Mouse (Mus musculus) thymus, adult 18-20 months (tissue): ENCODE measurements around the gene Spryd3.

Experiments used
- DNase-seq, 2 experiments: peaks; one replicate each; pipeline ENCODE4 v3.0.0; 2022; ENCODE audit warnings: mixed read lengths in 2 of 2

The Spryd3 gene

GRCm38 (mm10) chr15:102146882-102147281 is 10.8 kb upstream of the Spryd3 start:
- DNase-seq, result no peak

GRCm38 (mm10) chr15:102146089-102146488 is 10.1 kb upstream of the Spryd3 start:
- DNase-seq, result no peak

- no peak for DNase-seq
Measured at GRCm38 (mm10) chr15:102145330-102145729, 9.3 kb upstream of the Spryd3 start.

- DNase-seq, result no peak
Measured at GRCm38 (mm10) chr15:102144726-102145125, 8.7 kb upstream of the Spryd3 start.

GRCm38 (mm10) chr15:102144274-102144711 is 8.3 kb upstream of the Spryd3 start, which contains the start of gene Igfbp6:
Igfbp6 (plus strand) TSS chr15:102144362.
- DNase-seq, result no peak

- no peak for DNase-seq
Measured at GRCm38 (mm10) chr15:102142914-102143912, 7.2 kb upstream of the Spryd3 start.

- DNase-seq, result no peak
Measured at GRCm38 (mm10) chr15:102141120-102141519, 5.1 kb upstream of the Spryd3 start.

- no peak for DNase-seq
Measured at GRCm38 (mm10) chr15:102135522-102136128, 409 bp downstream of the Spryd3 start.

- no peak for DNase-seq
Measured at GRCm38 (mm10) chr15:102134709-102135108, 1.3 kb downstream of the Spryd3 start.

GRCm38 (mm10) chr15:102133314-102133713 is 2.7 kb downstream of the Spryd3 start:
- no peak for DNase-seq

GRCm38 (mm10) chr15:102126303-102126702 is 9.7 kb downstream of the Spryd3 start:
- no peak for DNase-seq

- DNase-seq, result no peak
Measured at GRCm38 (mm10) chr15:102120530-102120929, 15.5 kb downstream of the Spryd3 start.

- no peak for DNase-seq
Measured at GRCm38 (mm10) chr15:102119831-102120170, 16.2 kb downstream of the Spryd3 start.

- DNase-seq, result no peak
Measured at GRCm38 (mm10) chr15:102119121-102119830, 16.8 kb downstream of the Spryd3 start.

- DNase-seq, result no peak
Measured at GRCm38 (mm10) chr15:102118591-102118990, 17.4 kb downstream of the Spryd3 start.

GRCm38 (mm10) chr15:102117461-102118443 is 18.3 kb downstream of the Spryd3 start:
- no peak for DNase-seq

- no peak for DNase-seq
Measured at GRCm38 (mm10) chr15:102116753-102117415, 19.1 kb downstream of the Spryd3 start.

- DNase-seq, result no peak
Measured at GRCm38 (mm10) chr15:102115731-102116231, 20.3 kb downstream of the Spryd3 start.

GRCm38 (mm10) chr15:102114651-102115260 is 21.3 kb downstream of the Spryd3 start:
- DNase-seq, result no peak

- DNase-seq, result no peak
Measured at GRCm38 (mm10) chr15:102113674-102114073, 22.4 kb downstream of the Spryd3 start.

- DNase-seq, result no peak
Measured at GRCm38 (mm10) chr15:102112827-102113226, 23.2 kb downstream of the Spryd3 start.
